Mouse (Mus musculus) liver, postnatal 0 days (tissue): ENCODE data around the gene Slc26a10.

ENCODE experiments used
- CTCF ChIP-seq: sonication (generic); IDR thresholded peaks from 2 replicates; pipeline ENCODE4 v1.5.1; 2016; ENCODE audit warnings: antibody characterized with exemption, low read depth
- EP300 ChIP-seq: IDR thresholded peaks from 2 replicates; pipeline ENCODE4 v1.6.1; 2016; ENCODE audit warnings: antibody characterized with exemption, low read depth, mild to moderate bottlenecking

GRCm38 (mm10) chr10:127210961-127211405 lies 30.5 kb upstream of the Slc26a10 start:
- no peak for TF ChIP-seq CTCF
- TF ChIP-seq EP300, result no peak
